ENCODE assay signal across 25 mouse cellular contexts in genomic region chr15:96687366-96687765, GRCm38 (mm10).
"Had no signal": no experiment of that assay in that cellular context is flagged by ENCODE, and none has a peak within 500 bp of the region (broad histone marks: within the 10 kb centered on the region; RNA-seq: fewer than 3 reads in every experiment).

No protein-coding gene starts in this region.

- H3K27ac ChIP-seq: gastrocnemius, adult 2 months; heart, embryonic 10.5 days; hindbrain, embryonic 10.5 days; hindbrain, embryonic 13.5 days; hindbrain, embryonic 15.5 days; hindbrain, postnatal 0 days; kidney, embryonic 15.5 days; kidney, postnatal 0 days; limb, embryonic 13.5 days; limb, embryonic 15.5 days; liver, embryonic 13.5 days had no signal

- DNase-seq: gastrocnemius, adult 2 months; gastrocnemius, postnatal 10 days; gastrocnemius, postnatal 25 days; heart, adult 18-20 months; heart, postnatal 10 days; kidney, adult 11 months; kidney, adult 2 months; kidney, adult 9 months; kidney, postnatal 14 days; kidney, postnatal 36 days; layer of hippocampus, adult 9-11 months; layer of hippocampus, postnatal 36 days; left cerebral cortex, postnatal 4 days; liver, embryonic 13.5 days had no signal

- H3K9ac ChIP-seq: heart, embryonic 12.5 days; hindbrain, embryonic 13.5 days; hindbrain, embryonic 15.5 days; kidney, embryonic 15.5 days; limb, embryonic 13.5 days; limb, embryonic 15.5 days; liver, embryonic 13.5 days had no signal

- ATAC-seq: hindbrain, postnatal 0 days; intestine, embryonic 16.5 days had no signal

- H3K4me2 ChIP-seq: heart, embryonic 12.5 days; hindbrain, embryonic 13.5 days; hindbrain, embryonic 15.5 days; kidney, embryonic 15.5 days; limb, embryonic 13.5 days; limb, embryonic 15.5 days; liver, embryonic 13.5 days had no signal

- H3K27me3 ChIP-seq: heart, embryonic 12.5 days; hindbrain, embryonic 13.5 days; hindbrain, embryonic 15.5 days; kidney, embryonic 15.5 days; limb, embryonic 13.5 days; limb, embryonic 15.5 days; liver, embryonic 13.5 days had no signal

- H3K9me3 ChIP-seq: heart, embryonic 10.5 days; heart, embryonic 12.5 days; hindbrain, embryonic 10.5 days; hindbrain, embryonic 13.5 days; hindbrain, embryonic 15.5 days; kidney, embryonic 15.5 days; limb, embryonic 13.5 days; limb, embryonic 15.5 days; liver, embryonic 13.5 days had no signal

- H3K4me3 ChIP-seq: gastrocnemius, adult 2 months; heart, embryonic 10.5 days; heart, embryonic 12.5 days; hindbrain, embryonic 10.5 days; hindbrain, embryonic 13.5 days; hindbrain, embryonic 15.5 days; kidney, embryonic 15.5 days; limb, embryonic 13.5 days; limb, embryonic 15.5 days; liver, embryonic 13.5 days had no signal
